Mouse (Mus musculus) neural tube, embryonic 14.5 days (tissue): ENCODE measurements around the gene Thumpd2. TPM values are rescaled to one million over a fixed set of nuclear protein-coding genes. Genes with fewer than 3 reads are reported as not detected.
A peak's percentile ranks its signal among the peaks of the same experiment; 100 is the strongest.

Experiments
- ATAC-seq: fragments of 200-750 bp; cut with Nextera tagmentation; 2 replicates; pipeline ENCODE4 v1.8.0; 2017; ENCODE audit warnings: low read depth, mild to moderate bottlenecking, moderate TSS enrichment, moderate library complexity
- H3K27ac ChIP-seq: fragments of 300-500 bp; sonication (generic); 2 replicates; pipeline ENCODE4 v1.5.1; 2014; ENCODE audit warnings: low read depth, mild to moderate bottlenecking, control low read depth, low read length, moderate library complexity, mixed read lengths
- H3K27me3 ChIP-seq: fragments of 300-500 bp; sonication (generic); 2 replicates; pipeline ENCODE4 v1.6.1; 2014; ENCODE audit warnings: low read length; ENCODE audit not compliant: control insufficient read depth, insufficient read depth
- H3K36me3 ChIP-seq: fragments of 300-500 bp; sonication (generic); 2 replicates; pipeline ENCODE4 v1.6.1; 2014; ENCODE audit warnings: low read length, mixed read lengths; ENCODE audit not compliant: control insufficient read depth, insufficient read depth
- H3K4me1 ChIP-seq: fragments of 300-500 bp; sonication (generic); 2 replicates; pipeline ENCODE4 v1.6.1; 2014; ENCODE audit warnings: low read length; ENCODE audit not compliant: control insufficient read depth, insufficient read depth
- H3K4me2 ChIP-seq: fragments of 300-500 bp; sonication (generic); 2 replicates; pipeline ENCODE4 v1.6.1; 2014; ENCODE audit warnings: mild to moderate bottlenecking, low read depth, low read length, control low read depth
- H3K4me3 ChIP-seq: fragments of 300-500 bp; sonication (generic); 2 replicates; pipeline ENCODE4 v1.5.1; 2014; ENCODE audit warnings: low read depth, low read length, control low read depth, mixed read lengths
- H3K9ac ChIP-seq: fragments of 300-500 bp; sonication (generic); replicated peaks from 2 replicates; pipeline ENCODE4 v1.6.1; 2014; ENCODE audit warnings: low read depth, mild to moderate bottlenecking, control low read depth, low read length, mixed read lengths
- H3K9me3 ChIP-seq: fragments of 300-500 bp; sonication (generic); 2 replicates; pipeline ENCODE4 v1.6.1; 2016; ENCODE audit warnings: low read length; ENCODE audit not compliant: control insufficient read depth
- whole genome bisulfite sequencing: fragments of 180-500 bp; shearing (Covaris S2); extraction: QIAGEN DNeasy Blood & Tissue Kit; methylation state at CpG from one replicate; pipeline ENCODE4 v1.1.7; 2014; 5-methylcytosine and 5-hydroxymethylcytosine counted together
- polyA plus RNA-seq: library from polyadenylated mRNA; unstranded; fragments of >200 nt; fragmentation: Nextera tagmentation; extraction: Ambion mirVana; gene quantifications from 2 replicates; pipeline ENCODE4 v1.2.1, GENCODE M21; 2014

The Thumpd2 gene
- polyA plus RNA-seq, 1 experiment from 2014 or later = 8.6 TPM

DNA sequence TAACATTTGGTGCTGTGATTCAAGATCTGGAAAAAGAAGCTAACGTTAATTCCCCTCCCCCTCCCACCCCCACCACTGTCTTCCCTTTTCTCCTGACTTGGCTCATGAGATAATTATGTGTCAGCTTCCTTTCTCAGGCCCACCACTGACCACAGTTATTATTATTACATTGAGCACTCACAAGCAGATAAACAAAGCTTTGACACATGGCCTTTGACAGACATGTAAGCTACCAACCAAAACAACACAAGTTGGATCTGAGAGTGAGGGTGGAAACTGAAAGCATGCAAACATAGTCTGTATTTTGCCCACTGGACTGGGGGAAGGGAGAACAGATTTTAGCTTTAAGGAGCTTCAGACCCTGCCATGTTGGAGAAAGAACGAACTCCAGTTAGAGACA, 67.7 kb downstream of the Thumpd2 start:
- Histone ChIP-seq H3K4me3 (no peak overlapping the region), H3K36me3 (no peaks in the 10 kb centered on the region), H3K9me3 (no peaks in the 10 kb centered on the region), H3K27me3 (no peaks in the 10 kb centered on the region), H3K9ac (no peak overlapping the region), H3K4me1 (no peaks in the 10 kb centered on the region), H3K27ac (no peak overlapping the region), H3K4me2 (no peak overlapping the region)
- no peak for ATAC-seq
- 81% methylated on average over 2 of the region's 2 CpGs for WGBS

- ATAC-seq = no peak; the same call in 1 of the 2 replicates
- H3K36me3 ChIP-seq = no peaks in the 10 kb centered on the region
- no peak overlapping the region for H3K4me3 ChIP-seq
- no peaks in the 10 kb centered on the region for H3K9me3 ChIP-seq
- H3K9ac ChIP-seq = no peak overlapping the region
- H3K4me2 ChIP-seq = no peak overlapping the region
- 70% methylated on average over 8 of the region's 8 CpGs for WGBS
- H3K4me1 ChIP-seq = 0 out of 2 replicates have a peak, but pooled peaks cover 7% of the 10 kb centered on the region
- no peak overlapping the region for H3K27ac ChIP-seq
- no peaks in the 10 kb centered on the region for H3K27me3 ChIP-seq
Measured at GRCm38 (mm10) chr17:80991535-80992127, 73.3 kb downstream of the Thumpd2 start.

DNA sequence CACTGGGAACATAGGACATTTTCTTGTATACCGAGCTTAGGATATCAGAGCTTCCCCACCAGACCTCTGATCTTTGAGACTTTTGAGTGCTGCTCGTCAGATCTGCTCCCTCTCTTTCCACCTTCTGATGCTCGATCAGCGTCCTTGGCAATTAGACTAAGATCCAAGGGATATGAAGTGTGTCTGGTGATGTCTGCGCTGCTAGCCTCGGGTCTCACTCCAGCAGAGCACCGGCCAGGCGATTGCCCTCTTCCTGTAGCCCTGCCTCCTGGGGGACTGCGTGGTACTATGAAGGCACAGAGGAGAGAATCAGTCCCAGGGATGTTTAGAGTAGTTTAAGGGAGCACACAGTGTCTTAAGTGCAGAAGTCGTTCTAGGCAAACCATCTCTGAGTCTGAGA, 81.9 kb downstream of the Thumpd2 start:
- no peaks in the 10 kb centered on the region for H3K27me3 ChIP-seq
- H3K4me3 ChIP-seq = no peak overlapping the region
- H3K27ac ChIP-seq = no peak overlapping the region
- ATAC-seq = no peak
- WGBS = 76% methylated on average over 10 of the region's 10 CpGs
- no peaks in the 10 kb centered on the region for H3K9me3 ChIP-seq
- no peak overlapping the region for H3K9ac ChIP-seq
- no peak overlapping the region for H3K4me2 ChIP-seq
- H3K4me1 ChIP-seq = 0 out of 2 replicates have a peak, but pooled peaks cover 9% of the 10 kb centered on the region
- H3K36me3 ChIP-seq = no peaks in the 10 kb centered on the region

DNA sequence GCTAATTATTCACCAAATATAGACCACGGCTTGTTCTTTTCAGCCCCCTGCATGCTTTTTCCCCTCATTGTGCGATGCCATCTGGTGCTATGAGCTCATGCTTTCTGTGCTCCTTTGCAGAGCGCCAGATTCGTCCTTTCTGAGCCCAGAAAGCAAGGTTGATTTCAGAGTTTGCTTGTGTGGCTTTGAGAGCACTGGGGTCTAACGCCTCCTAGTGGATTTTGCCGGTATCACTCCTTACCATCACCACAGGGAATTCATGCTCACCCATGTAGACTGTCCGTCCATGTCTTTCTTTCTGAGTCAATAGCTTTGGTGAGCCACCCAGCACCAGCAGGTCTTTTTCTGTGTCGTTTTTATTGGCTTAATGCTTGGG, 82.5 kb downstream of the Thumpd2 start:
- Histone ChIP-seq H3K27ac (peak overlapping the region; percentile 66), H3K36me3 (no peaks in the 10 kb centered on the region), H3K4me2 (no peak overlapping the region; the same call in 1 of the 2 replicates), H3K4me1 (0 out of 2 replicates have a peak, but pooled peaks cover 9% of the 10 kb centered on the region), H3K27me3 (no peaks in the 10 kb centered on the region), H3K4me3 (no peak overlapping the region), H3K9ac (no peak overlapping the region), H3K9me3 (no peaks in the 10 kb centered on the region)
- ATAC-seq = peak; percentile 85
- WGBS = 8% methylated on average over 8 of the region's 8 CpGs

DNA sequence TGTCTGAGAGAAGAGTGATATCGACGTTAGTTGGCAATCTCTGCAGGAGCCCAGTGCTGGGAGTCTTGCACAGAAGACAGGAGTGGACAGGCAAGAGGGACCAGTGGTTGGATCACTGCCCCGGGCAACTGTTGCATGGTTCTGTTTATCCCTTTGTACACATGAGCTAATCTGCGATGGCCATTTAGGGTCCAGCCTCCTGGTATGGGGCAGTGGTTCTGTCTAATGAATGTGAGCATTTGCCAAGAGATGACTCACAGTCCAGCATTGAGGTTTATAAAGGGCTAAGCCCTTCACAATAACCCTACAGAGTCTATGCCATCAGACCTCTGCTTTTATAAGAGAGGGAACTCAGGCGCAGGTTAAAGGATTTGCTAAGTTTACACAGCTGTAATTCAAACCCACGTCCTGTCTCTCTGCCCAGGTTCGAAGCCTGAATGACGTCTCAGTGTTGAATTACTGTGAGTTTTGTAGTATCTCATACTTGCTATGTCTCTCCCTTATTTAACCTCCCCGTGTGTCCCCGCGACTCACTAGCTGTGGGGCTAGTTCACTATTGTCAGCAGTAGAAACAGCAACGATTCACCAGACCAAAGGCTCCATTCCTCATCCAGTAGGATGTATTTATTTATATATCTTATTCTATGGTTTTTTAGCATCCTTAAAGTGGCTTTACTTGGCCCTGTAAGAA, 83.0 kb downstream of the Thumpd2 start:
- H3K4me2 ChIP-seq = no peak overlapping the region; the same call in 1 of the 2 replicates
- 0 out of 2 replicates have a peak, but pooled peaks have one; percentile 47 for ATAC-seq
- 0 out of 2 replicates have a peak, but pooled peaks cover 9% of the 10 kb centered on the region for H3K4me1 ChIP-seq
- H3K9me3 ChIP-seq = no peaks in the 10 kb centered on the region
- H3K27me3 ChIP-seq = no peaks in the 10 kb centered on the region
- WGBS = 62% methylated on average over 12 of the region's 12 CpGs
- H3K27ac ChIP-seq = peak overlapping the region; percentile 66
- no peak overlapping the region for H3K4me3 ChIP-seq
- H3K9ac ChIP-seq = no peak overlapping the region
- no peaks in the 10 kb centered on the region for H3K36me3 ChIP-seq

DNA sequence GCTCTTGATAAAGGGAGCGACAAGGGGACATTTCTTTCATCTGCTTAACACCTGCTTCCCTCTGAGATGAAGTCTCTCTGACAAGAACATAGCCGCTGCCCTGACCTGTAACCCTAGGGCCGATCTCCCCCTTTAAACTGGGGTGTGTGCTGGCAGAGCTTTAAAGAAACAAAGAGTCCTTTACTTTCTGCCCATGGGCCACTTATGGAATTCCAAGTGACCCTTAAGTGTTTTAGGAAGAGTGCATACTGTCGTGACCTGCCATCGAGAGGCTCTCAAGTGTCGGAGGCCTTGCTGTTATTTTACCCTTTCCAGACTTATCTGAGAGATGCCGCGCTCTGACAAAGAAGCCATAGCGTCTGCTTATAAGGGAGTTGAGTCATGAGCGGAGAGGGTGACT, 84.8 kb downstream of the Thumpd2 start:
- no peak overlapping the region for H3K4me2 ChIP-seq
- no peak overlapping the region for H3K4me3 ChIP-seq
- H3K9ac ChIP-seq = no peak overlapping the region
- no peak overlapping the region for H3K27ac ChIP-seq
- H3K36me3 ChIP-seq = no peaks in the 10 kb centered on the region
- H3K27me3 ChIP-seq = no peaks in the 10 kb centered on the region
- no peaks in the 10 kb centered on the region for H3K9me3 ChIP-seq
- no peak for ATAC-seq
- WGBS = 77% methylated on average over 10 of the region's 10 CpGs
- 0 out of 2 replicates have a peak, but pooled peaks cover 9% of the 10 kb centered on the region for H3K4me1 ChIP-seq

DNA sequence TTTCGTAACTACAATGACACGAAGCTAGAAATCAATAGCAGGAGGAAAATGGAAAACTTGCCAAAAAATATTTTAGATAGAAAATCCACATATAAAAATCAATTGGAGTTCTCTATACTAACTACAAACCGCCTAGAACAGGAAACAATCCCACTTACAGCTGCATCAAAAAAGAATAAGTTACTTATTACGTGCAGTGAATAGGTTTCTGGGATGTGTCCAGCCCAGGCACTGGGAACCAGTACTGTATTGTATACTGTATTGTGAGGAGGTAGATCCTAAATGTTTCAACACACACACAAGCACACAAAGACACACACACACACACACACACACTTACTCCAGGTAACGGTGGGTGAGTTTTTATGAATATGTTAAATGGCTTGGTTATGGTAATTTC, 87.6 kb downstream of the Thumpd2 start:
- H3K4me1 ChIP-seq = 0 out of 2 replicates have a peak, but pooled peaks cover 7% of the 10 kb centered on the region
- ATAC-seq = no peak
- no peak overlapping the region for H3K27ac ChIP-seq
- H3K27me3 ChIP-seq = no peaks in the 10 kb centered on the region
- no peak overlapping the region for H3K4me3 ChIP-seq
- no peaks in the 10 kb centered on the region for H3K36me3 ChIP-seq
- no peak overlapping the region for H3K4me2 ChIP-seq
- H3K9ac ChIP-seq = no peak overlapping the region
- 84% methylated on average over 5 of the region's 5 CpGs for WGBS
- H3K9me3 ChIP-seq = no peaks in the 10 kb centered on the region

Other genes with a start within 250 kb of the Thumpd2 start
- 37.2 and 37.3 TPM in 2 replicates for gene Tmem178, start 120.5 kb downstream of the Thumpd2 start, polyA plus RNA-seq